Mouse (Mus musculus) midbrain, postnatal 0 days (tissue): Measurements from ENCODE around the gene Fam171a2. TPM values are rescaled to one million over a fixed set of nuclear protein-coding genes. Genes with fewer than 3 reads are reported as not detected.

ENCODE experiments used
- ATAC-seq: fragments of 200-750 bp; cut with Nextera tagmentation; 2 replicates; pipeline ENCODE4 v1.8.0; 2017; ENCODE audit warnings: moderate number of reproducible peaks, mild to moderate bottlenecking, moderate TSS enrichment, moderate library complexity; ENCODE audit not compliant: low FRiP score
- DNase-seq: peaks from one replicate; pipeline ENCODE4 v3.0.0-alpha.2; 2015; ENCODE audit warnings: low spot score
- H3K27ac ChIP-seq: fragments of 300-500 bp; sonication (generic); 2 replicates; pipeline ENCODE4 v1.5.1; 2014; ENCODE audit warnings: low read depth, mild to moderate bottlenecking, low read length, mixed read lengths
- H3K27me3 ChIP-seq: fragments of 300-500 bp; sonication (generic); 2 replicates; pipeline ENCODE4 v1.6.1; 2014; ENCODE audit warnings: low read length, control low read depth, mixed read lengths; ENCODE audit not compliant: insufficient read depth
- H3K36me3 ChIP-seq: fragments of 300-500 bp; sonication (generic); 2 replicates; pipeline ENCODE4 v1.6.1; 2014; ENCODE audit warnings: low read length, control low read depth, mixed read lengths; ENCODE audit not compliant: insufficient read depth
- H3K4me1 ChIP-seq: fragments of 300-500 bp; sonication (generic); 2 replicates; pipeline ENCODE4 v1.6.1; 2014; ENCODE audit warnings: mild to moderate bottlenecking, control low read depth, antibody characterized with exemption, low read length, mixed read lengths; ENCODE audit not compliant: insufficient read depth
- H3K4me2 ChIP-seq: fragments of 300-500 bp; sonication (generic); 2 replicates; pipeline ENCODE4 v1.6.1; 2014; ENCODE audit warnings: low read depth, mild to moderate bottlenecking, low read length, mixed read lengths; ENCODE audit not compliant: poor library complexity, severe bottlenecking
- H3K4me3 ChIP-seq: fragments of 300-500 bp; sonication (generic); 2 replicates; pipeline ENCODE4 v1.5.1; 2014; ENCODE audit warnings: low read depth, mild to moderate bottlenecking, low read length, moderate library complexity
- H3K9ac ChIP-seq: fragments of 300-500 bp; sonication (generic); replicated peaks from 2 replicates; pipeline ENCODE4 v1.6.1; 2014; ENCODE audit warnings: mild to moderate bottlenecking, low read length, moderate library complexity, mixed read lengths; ENCODE audit not compliant: poor library complexity, severe bottlenecking
- H3K9me3 ChIP-seq: fragments of 300-500 bp; sonication (generic); 2 replicates; pipeline ENCODE4 v1.6.1; 2016; ENCODE audit warnings: low read length, control low read depth
- CTCF ChIP-seq: IDR thresholded peaks from 2 replicates; pipeline ENCODE4 v1.5.1; 2016; ENCODE audit warnings: antibody characterized with exemption, mild to moderate bottlenecking
- WGBS: fragments of 180-500 bp; shearing (Covaris S2); extraction: QIAGEN DNeasy Blood & Tissue Kit; methylation state at CpG from one replicate; pipeline ENCODE4 v1.1.7; 2014; 5-methylcytosine and 5-hydroxymethylcytosine counted together
- polyA plus RNA-seq: library from polyadenylated mRNA; unstranded; fragments of >200 nt; fragmentation: Nextera tagmentation; extraction: Ambion mirVana; gene quantifications from 2 replicates; pipeline ENCODE4 v1.2.1, GENCODE M21; 2015
- total RNA-seq: library from RNA; depleted of rRNA; stranded (reverse); fragments of >200 nt; gene quantifications from 2 replicates; pipeline ENCODE4 v1.2.3, GENCODE M21; 2014

Gene Fam171a2
- total and polyA plus RNA-seq, 2 experiments from 2014 or later: 25.4 to 605 TPM

GRCm38 (mm10) chr11:102479581-102479980 is 32.1 kb upstream of the Fam171a2 start:
- Histone ChIP-seq H3K27ac (no peak overlapping the region), H3K36me3 (peaks cover 47% of the 10 kb centered on the region), H3K4me1 (no peaks in the 10 kb centered on the region), H3K9me3 (no peaks in the 10 kb centered on the region), H3K27me3 (no peaks in the 10 kb centered on the region), H3K4me3 (no peak overlapping the region), H3K9ac (no peak overlapping the region), H3K4me2 (no peak overlapping the region)
- WGBS: 96% methylated on average over 23 of the region's 23 CpGs
- DNase-seq (no peak), ATAC-seq (no peak)
- TF ChIP-seq CTCF: no peak

- Histone ChIP-seq H3K36me3 (peaks cover 45% of the 10 kb centered on the region), H3K27ac (no peak overlapping the region), H3K9ac (no peak overlapping the region), H3K4me2 (no peak overlapping the region), H3K27me3 (no peaks in the 10 kb centered on the region), H3K4me3 (no peak overlapping the region), H3K4me1 (no peaks in the 10 kb centered on the region), H3K9me3 (no peaks in the 10 kb centered on the region)
- ATAC-seq (no peak), DNase-seq (no peak)
- 80% methylated on average over 3 of the region's 3 CpGs for WGBS
- TF ChIP-seq CTCF: no peak
Observed at GRCm38 (mm10) chr11:102478671-102479070, 31.2 kb upstream of the Fam171a2 start.

GRCm38 (mm10) chr11:102475027-102475426 is 27.5 kb upstream of the Fam171a2 start:
- Histone ChIP-seq H3K4me2 (no peak overlapping the region), H3K9ac (no peak overlapping the region)

DNA sequence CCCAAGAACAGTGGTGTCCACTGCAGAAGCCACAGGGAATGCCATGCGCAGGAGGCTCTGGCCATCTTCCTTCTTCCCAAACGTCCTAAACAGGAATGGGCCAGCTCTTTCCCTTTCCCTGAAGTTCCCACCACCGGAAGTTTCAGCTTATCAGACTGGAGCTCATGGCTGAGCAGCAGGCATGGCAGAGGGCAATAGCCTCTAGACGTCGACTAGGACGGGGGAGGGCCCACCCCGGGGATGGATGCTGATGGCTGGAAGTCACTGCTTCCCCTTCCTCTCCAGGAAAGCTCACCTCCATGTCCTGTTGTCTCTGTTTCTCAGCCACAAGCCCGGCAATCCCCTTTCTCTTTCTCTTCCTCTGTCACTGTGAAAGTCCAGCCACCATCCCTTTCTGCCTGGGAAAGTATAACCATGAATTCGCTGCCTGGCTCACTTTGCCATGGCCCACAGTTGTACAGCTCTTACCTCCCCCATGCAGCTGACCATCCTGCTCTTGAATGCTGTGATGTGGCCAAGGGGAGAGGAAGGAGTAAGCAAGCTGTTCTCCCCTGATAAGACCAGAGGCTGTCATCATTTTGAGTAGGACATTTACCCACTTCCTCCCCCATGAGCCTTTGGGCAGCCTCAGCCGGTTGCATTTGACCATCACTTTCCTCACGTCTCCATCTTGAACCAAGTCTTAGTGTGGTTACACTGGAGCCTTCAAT is 22.3 kb upstream of the Fam171a2 start, which contains the start of gene Itga2b:
Gene Itga2b, minus strand, starts transcription at position 475 of the 710 bp plus-strand sequence.
- ATAC-seq (no peak), DNase-seq (no peak)
- WGBS: 68% methylated on average over 11 of the region's 11 CpGs
- H3K36me3 ChIP-seq: no peaks in the 10 kb centered on the region
- no peaks in the 10 kb centered on the region for H3K27me3 ChIP-seq
- TF ChIP-seq CTCF: no peak
- H3K4me3 ChIP-seq: no peak within 1 kb of the TSS
- no peak within 1 kb of the TSS for H3K4me2 ChIP-seq
- H3K9me3 ChIP-seq: no peaks in the 10 kb centered on the region
- no peak within 1 kb of the TSS for H3K9ac ChIP-seq
- H3K4me1 ChIP-seq: peaks cover 8% of the 10 kb centered on the region
- H3K27ac ChIP-seq: no peak within 1 kb of the TSS

More at GRCm38 (mm10) chr11:102475027-102475426, 27.5 kb upstream of the Fam171a2 start:
- no peaks in the 10 kb centered on the region for H3K9me3 ChIP-seq
- 89% methylated on average over 3 of the region's 3 CpGs for WGBS
- H3K4me1 ChIP-seq: no peaks in the 10 kb centered on the region
- no peak for DNase-seq
- no peaks in the 10 kb centered on the region for H3K27me3 ChIP-seq
- H3K36me3 ChIP-seq: peaks cover 28% of the 10 kb centered on the region
- H3K27ac ChIP-seq: no peak overlapping the region
- no peak overlapping the region for H3K4me3 ChIP-seq
- no peak for ATAC-seq
- no peak for TF ChIP-seq CTCF

GRCm38 (mm10) chr11:102467041-102467631 is 19.7 kb upstream of the Fam171a2 start:
- Histone ChIP-seq H3K4me1 (peaks cover 8% of the 10 kb centered on the region), H3K9me3 (no peaks in the 10 kb centered on the region), H3K4me3 (peak overlapping the region; percentile 42), H3K36me3 (no peaks in the 10 kb centered on the region), H3K27ac (peak overlapping the region; percentile 59), H3K4me2 (peak overlapping the region; percentile 82), H3K9ac (peak overlapping the region; percentile 48), H3K27me3 (no peaks in the 10 kb centered on the region)
- WGBS: under 1% methylated on average over 37 of the region's 37 CpGs
- no peak; the same call in 1 of the 2 replicates for TF ChIP-seq CTCF
- DNase-seq (peak; percentile 95), ATAC-seq (peak; percentile 87)
